Mouse (Mus musculus) heart, postnatal 14 days (tissue): Measurements from ENCODE around the gene Rad51. TPM values are rescaled to one million over a fixed set of nuclear protein-coding genes. Genes with fewer than 3 reads are reported as not detected.

Experiments used
- DNase-seq, 2 experiments: peaks; one replicate each; pipeline ENCODE4 v3.0.0; 2021 to 2022
- intact Hi-C: fragments of 180-260 bp; cut with DNase I; formaldehyde crosslinking; loops from one replicate; pipeline ENCODE4 v1.15.1; 2025
- total RNA-seq, 2 experiments: library from RNA; stranded (reverse); gene quantifications; 2 replicates each; pipeline ENCODE4 v1.2.3; 2021

The Rad51 gene
- total RNA-seq, 2 experiments from 2014 or later: 2.2 to 3.7 TPM

DNA sequence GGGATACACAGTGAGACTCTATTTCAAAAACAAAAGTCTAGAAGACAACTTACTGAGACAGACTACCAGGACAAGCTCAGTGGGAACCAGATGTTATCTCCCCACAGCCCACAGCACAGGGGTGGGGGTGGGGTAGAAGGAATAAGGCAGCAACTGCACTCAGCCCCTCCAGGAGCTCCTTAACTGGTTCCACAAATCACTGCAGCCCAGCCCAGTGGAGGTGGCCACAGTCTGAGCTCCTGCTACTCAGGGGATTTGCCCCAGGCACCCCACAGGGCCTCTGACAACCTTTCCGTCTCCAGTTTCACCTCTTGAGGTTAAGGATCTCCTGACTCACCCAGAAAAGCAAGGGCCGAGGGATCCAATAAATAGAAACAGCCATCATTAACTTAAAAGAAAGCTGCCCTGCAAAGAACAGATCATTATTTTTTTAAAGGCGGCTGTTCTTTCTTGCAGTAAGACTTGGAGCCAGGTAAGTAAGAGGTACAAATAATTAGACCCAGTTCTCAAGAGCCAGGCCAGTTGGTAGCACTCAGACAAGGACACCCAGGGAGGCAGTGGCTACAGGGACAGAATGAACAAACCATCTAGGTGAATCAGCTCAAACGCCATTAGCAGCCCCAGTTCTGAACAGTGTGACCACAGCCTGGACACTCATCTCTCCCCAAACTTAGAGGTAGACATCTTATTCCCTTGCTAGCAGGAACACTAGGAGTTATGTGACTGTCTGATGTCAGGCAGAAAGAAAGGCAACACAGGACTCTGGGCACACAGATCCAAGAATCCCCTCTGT lies 83.9 kb downstream of the Rad51 start:
- intact Hi-C loops: no loop called here

More for the DNA sequence above, 83.9 kb downstream of the Rad51 start:
- DNase-seq: no peak

Other genes starting within 250 kb of the Rad51 start
- gene Bahd1, start 212.4 kb upstream of the Rad51 start, total RNA-seq: 10 to 100 TPM; 15.9 to 17.7 TPM
- 10 to 100 TPM; 10.2 to 11.3 TPM for gene Chst14, start 186.3 kb upstream of the Rad51 start, total RNA-seq
- 10 to 100 TPM; 12.8 TPM for gene Ccdc32, start 83.4 kb upstream of the Rad51 start, total RNA-seq
- 1 to 10 TPM; 4.1 to 4.3 TPM for gene Rpusd2, start 78.0 kb upstream of the Rad51 start, total RNA-seq
- gene Knl1, start 65.7 kb upstream of the Rad51 start, total RNA-seq: 1 to 10 TPM; 3.0 to 4.0 TPM
- gene Rmdn3, start 44.2 kb downstream of the Rad51 start, total RNA-seq: 10 to 100 TPM; 18.6 to 20.9 TPM
- gene Gchfr, start 55.0 kb downstream of the Rad51 start, total RNA-seq: 1 to 10 TPM; 1.3 to 2.2 TPM
- gene Gm14137, start 61.7 kb downstream of the Rad51 start, total RNA-seq: not detected
- 10 to 100 TPM; 15.7 TPM for gene Zfyve19, start 95.8 kb downstream of the Rad51 start, total RNA-seq
- gene Dnajc17, start 96.0 kb downstream of the Rad51 start, total RNA-seq: 10 to 100 TPM in 1 of 2 experiments, 1 to 10 TPM in 1; 9.3 to 10.0 TPM
- gene Ppp1r14d, start 117.1 kb downstream of the Rad51 start, total RNA-seq: not detected
- under 1 TPM; 0.17 to 0.26 TPM for gene Spint1, start 124.6 kb downstream of the Rad51 start, total RNA-seq
- not detected for gene Rhov, start 158.5 kb downstream of the Rad51 start, total RNA-seq
- gene Vps18, start 175.9 kb downstream of the Rad51 start, total RNA-seq: 10 to 100 TPM; 12.8 to 13.3 TPM
- 10 to 100 TPM; 19.5 to 22.3 TPM for gene Dll4, start 213.0 kb downstream of the Rad51 start, total RNA-seq
- 10 to 100 TPM; 12.8 to 13.0 TPM for gene Chac1, start 238.4 kb downstream of the Rad51 start, total RNA-seq